Mouse (Mus musculus) lung, adult 2 months (tissue): ENCODE measurements around the gene Ppfibp1.

Experiments
- CTCF ChIP-seq: fragments of 200-500 bp; IDR thresholded peaks from 2 replicates; pipeline ENCODE4 v1.5.1; 2011; ENCODE audit warnings: mild to moderate bottlenecking, low read length, control low read depth; ENCODE audit not compliant: insufficient read depth
- POLR2A ChIP-seq: fragments of 200-500 bp; IDR thresholded peaks from 2 replicates; pipeline ENCODE4 v1.6.1; 2011; ENCODE audit warnings: low read depth, mild to moderate bottlenecking, control low read depth, low read length, borderline replicate concordance; ENCODE audit errors: extremely low read depth

GRCm38 (mm10) chr6:146848281-146848680 lies 40.0 kb upstream of the Ppfibp1 start:
- TF ChIP-seq CTCF = no peak
- no peak for TF ChIP-seq POLR2A
